Mouse (Mus musculus) cerebellum, adult 8-10 months (tissue): ENCODE results near the gene Igf1r.
"Not testable (repeated sequence)": the region's sequence is repeated elsewhere in the genome, so short reads cannot be mapped to it uniquely, and the experiment has no call there.

Experiments used
- DNase-seq: peaks from one replicate; pipeline ENCODE4 v3.0.0; 2022

Gene Igf1r

GRCm38 (mm10) chr7:68241205-68241604 lies 288.6 kb downstream of the Igf1r start:
- no peak for DNase-seq

- DNase-seq = no peak
These were observed 293.1 kb downstream of the Igf1r start for GRCm38 (mm10) chr7:68245681-68246080.

- DNase-seq = no peak
These were observed 293.6 kb downstream of the Igf1r start for GRCm38 (mm10) chr7:68246249-68246648.

DNA sequence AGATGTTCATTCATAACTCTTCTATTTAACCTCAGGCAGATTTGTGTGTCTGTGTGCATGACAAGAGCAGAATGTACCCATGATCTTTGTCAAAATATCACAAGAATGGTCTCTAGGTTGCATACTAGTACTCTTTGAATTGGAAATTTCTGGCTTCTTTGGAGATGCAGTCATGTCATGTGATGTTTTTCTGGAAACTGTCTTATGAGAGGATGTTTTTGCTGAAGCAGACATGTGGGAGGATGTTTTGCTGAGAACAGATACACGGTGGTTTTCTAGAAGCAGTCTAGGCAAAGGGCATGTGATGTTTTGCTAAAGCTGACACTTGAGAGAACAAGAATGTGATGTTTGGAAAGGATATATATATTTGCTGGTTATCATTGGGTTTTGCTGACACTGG lies 297.8 kb downstream of the Igf1r start:
- DNase-seq = no peak

- no peak for DNase-seq
These were observed 298.3 kb downstream of the Igf1r start for GRCm38 (mm10) chr7:68250902-68251301.

- DNase-seq = no peak
These were observed 305.1 kb downstream of the Igf1r start for GRCm38 (mm10) chr7:68257767-68258166.

DNA sequence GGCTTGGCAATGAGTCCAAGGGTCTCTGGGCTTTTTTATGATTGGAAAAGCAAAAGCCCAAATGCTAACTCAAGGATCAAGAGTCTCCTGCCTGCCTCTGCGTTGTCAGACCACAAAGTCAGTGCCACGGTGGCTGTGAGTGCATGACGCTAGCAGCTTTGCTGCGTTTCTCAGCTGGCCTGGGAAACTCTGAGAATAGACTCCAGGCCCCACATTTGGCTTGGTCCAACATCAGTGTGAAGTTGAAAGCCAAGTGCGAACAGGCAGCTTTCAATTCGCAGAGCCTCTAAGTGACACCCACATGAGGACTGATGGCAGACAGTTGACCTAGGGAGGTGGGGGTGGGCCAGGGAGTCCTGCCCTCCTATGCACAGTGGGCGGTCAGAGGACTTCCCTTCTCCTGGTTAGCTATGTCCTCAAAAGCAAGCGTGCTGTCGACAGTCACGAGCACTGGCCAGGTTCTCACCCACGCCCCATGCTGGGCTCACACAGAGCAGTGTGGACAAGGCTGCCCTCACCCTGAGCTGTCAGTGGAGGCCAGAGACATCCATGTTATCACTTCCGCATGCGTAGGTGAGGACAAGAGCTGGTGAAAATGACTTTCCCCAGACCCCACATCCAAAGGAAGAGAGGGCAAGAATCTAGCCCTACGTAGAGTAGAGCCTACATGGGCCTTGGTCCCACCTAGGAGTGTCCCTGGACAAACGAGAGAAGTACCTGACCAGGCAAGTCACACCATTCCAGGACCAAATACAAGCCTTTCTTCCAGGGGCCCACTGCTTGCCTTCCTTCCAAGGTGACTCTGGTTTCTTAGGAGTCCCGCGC lies 305.9 kb downstream of the Igf1r start:
- DNase-seq = no peak

- no peak for DNase-seq
These were observed 307.0 kb downstream of the Igf1r start for GRCm38 (mm10) chr7:68259523-68260081.

DNA sequence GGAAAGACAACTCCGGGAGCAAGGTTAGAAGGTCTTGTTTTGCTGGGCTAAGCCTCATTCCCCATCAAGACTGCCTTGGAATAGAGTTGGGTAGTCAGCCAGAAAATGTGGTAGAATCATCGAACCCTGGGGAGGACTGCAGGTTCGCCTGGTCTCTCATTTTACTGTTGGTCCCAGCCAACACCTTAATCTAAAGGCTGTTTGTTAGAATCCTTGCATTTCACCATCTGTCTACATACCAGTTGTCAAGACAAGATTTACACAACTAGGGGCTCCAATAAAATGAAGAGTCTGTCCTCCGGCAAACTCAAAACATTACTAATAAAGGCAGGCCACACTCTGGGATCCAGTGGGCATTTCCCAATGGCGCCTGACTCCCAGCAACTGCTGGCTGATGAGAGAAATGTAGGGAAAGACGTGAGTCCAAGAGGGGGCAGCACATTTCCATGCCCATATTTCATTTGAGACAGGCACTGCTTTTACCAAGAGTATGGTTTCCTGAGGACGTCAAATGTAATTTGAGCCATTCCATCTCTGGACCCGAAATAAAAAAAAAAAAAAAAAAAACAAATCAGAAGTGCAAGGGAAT lies 310.1 kb downstream of the Igf1r start:
- no peak for DNase-seq

DNA sequence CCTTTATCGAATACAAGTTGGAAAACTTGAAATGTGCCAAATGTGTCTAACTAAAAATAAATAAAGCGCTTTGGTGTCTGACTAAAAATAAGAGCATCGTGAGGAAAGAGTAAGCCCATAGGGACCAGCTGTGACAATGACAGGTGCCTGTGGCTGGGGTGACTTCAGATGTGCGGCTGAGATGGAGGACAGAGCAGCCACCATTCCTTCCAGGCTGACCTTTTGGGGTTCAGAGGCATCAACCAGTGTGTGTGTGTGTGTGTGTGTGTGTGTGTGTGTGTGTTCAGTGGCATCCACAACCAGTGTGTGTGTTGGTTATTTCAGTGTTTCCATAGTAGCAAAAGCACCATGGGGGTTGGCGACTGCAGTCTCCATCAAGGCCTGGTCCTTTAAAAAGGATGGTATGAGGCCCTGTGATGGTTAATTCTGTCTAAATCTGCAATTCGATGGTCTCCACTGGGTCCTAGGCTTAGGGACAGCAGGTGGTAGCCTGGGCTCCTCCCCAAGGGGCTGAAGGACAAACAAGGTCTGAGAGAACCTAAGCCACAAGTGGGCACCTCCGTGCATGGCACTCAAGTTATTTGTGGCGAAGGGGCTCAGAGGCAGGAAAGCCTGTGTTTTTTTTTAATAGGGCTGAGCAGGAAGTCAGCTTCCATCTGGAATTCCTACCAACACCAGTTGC lies 310.9 kb downstream of the Igf1r start:
- DNase-seq = no peak

DNA sequence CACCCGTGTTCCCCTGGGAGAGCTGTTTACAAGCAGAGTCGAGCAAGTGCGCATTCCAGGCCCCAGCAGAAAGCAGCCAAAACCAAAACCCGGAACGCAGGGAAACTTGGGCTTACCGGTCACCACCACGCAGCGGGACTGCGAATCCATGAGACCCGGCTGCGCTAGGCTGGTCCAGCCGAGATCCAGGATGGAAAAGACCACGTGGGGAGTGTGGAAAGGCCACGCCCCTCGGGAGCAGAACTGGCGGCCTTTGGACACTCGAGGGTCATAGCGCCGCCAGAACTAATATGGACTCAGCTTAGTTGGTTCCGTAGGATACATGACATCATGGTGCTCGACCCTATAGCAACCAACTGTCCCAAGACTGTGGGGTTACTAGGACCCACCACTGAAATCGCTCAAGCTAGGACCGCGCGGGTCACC lies 311.4 kb downstream of the Igf1r start, which contains the start of gene Pgpep1l:
Gene Pgpep1l, minus strand, starts transcription at position 206 of the 426 bp plus-strand sequence.
- no peak for DNase-seq

DNA sequence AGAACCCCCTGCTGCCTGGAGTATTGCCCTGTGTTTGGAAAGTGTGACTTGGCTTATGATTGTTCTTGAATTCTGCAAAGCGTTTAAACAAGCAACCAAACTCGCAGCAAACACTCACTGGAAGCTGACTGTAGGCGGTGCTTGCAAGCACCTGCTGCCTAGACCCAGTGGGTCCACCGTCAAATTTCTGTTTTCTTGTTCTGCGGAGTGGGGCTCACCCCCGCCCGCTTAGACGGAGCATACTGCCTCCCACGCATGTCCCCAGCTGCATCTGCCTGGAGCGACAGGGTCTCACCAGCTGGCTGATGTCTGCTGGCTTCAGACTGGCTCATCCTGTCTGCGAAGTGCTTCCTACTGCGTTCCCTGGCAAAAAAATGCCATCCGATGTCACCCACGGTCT lies 311.9 kb downstream of the Igf1r start:
- no peak for DNase-seq

DNA sequence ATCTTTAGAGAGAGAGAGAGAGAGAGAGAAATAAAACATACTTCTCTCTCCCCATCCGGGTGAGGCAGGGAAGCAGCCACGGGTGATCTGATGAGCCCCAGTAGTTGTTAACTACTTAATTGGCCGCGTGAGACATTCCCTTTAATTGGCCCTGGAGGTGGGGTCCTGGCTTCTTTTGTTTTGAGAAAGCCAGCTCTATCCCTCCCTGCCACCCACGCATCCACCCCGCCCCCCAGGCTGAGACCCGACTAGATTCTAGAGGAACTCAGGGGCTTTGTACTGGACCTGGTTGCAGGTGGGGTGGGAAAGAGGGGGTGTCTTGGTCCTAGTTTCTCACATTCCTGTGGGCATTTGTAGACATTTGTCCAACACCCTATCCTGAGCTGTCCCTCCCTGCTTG lies 312.8 kb downstream of the Igf1r start:
- DNase-seq = no peak

GRCm38 (mm10) chr7:68266691-68267090 lies 314.1 kb downstream of the Igf1r start:
- no peak for DNase-seq

GRCm38 (mm10) chr7:68270551-68270950 lies 317.9 kb downstream of the Igf1r start:
- no peak for DNase-seq

DNA sequence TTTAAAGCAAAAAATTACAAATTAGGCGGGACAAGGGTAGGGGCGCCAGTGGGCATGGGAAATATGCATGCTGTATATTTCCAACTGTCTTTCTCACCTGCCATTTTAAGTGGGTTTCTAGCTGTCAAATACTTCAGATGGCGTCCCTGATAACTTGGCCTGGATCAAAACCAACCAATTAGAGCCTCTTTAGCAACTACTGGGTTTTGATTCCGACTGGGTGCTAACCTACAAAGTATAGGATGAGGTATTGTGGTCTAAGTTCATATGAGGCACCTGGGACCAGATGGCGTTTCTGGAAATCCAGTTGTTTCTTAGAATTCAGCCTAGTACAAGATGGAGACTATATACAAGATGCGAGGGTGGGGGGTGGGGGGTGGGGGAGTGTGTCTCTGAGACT lies 319.2 kb downstream of the Igf1r start:
- no peak for DNase-seq

DNA sequence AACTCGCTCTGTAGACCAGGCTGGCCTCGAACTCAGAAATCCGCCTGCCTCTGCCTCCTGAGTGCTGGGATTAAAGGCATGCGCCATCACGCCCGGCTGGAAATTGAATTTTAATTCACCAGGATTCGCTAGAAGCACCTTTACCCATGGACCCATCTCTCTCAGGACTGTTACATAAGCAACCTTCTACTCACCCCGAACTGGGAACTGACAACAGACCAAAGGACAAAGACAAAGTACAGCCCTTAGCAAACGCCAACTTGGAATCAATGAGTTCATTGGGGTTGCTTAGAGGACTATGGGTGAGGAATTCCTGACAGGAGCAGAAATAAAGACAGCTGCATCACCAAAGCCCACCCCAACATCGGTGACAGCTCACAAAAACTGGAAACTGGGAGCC lies 320.0 kb downstream of the Igf1r start:
- DNase-seq = no peak

DNA sequence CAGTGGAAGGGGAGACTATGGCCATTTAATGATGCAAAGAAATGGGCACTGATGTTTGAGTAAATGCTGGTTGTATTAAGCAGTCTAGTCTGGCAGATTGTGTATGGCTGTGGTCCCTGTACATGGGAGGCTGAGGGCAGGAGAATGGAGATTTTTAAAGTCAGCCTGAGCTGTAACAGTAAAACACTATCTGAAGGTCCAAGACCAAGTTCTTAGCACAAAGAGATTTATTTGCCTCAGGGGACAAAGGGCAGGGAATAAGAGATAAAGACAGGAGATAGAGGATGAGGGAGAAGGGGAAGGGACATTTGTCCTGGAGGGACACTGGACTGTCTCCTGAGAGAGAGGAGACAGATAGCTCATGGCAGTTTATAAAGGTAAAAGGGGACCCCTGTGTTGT lies 320.9 kb downstream of the Igf1r start, which contains the start of gene Fam169b:
Gene Fam169b, plus strand, starts transcription at position 325 of the 400 bp plus-strand sequence.
- DNase-seq = no peak

DNA sequence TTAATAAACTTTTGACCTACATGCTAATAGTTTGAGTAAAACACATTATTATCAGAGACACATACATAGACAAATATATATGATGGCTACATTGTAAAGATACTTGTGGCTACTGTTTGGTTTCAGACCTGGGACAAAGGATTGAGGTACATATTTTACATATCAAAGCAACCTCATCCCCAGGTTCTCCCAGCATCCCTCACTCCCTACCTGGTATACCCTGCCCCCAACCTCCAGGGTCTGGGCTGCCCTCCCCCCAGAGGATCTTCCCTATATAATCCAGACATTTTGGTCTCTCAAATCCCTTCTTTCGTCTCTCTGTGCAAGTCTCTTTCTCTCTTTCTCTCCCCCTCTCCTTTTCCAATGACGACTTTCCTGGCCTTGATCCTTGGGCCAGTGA lies 321.6 kb downstream of the Igf1r start:
- no peak for DNase-seq

DNA sequence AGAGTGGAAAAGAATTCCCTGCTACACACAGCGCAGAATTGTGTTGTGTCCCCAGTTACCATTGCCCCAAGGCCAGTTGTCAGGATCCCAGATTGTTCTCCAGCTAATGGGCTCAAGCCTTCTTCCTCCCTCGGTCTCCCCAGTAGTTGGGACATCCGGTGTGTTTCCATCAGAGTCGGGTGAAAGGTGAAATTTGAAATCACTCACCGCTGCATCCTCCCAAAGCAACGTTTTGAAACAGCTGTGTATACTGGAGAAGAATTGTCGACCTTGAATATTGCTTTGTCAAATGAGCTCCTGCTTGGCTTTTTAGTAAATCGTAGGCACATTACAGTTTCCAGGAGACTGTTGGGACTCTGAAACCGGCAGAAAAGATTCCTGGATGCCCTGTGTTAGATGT lies 322.3 kb downstream of the Igf1r start:
- no peak for DNase-seq

GRCm38 (mm10) chr7:68275445-68275837 lies 322.8 kb downstream of the Igf1r start:
- DNase-seq = not testable (repeated sequence)

GRCm38 (mm10) chr7:68275838-68276731 lies 323.5 kb downstream of the Igf1r start:
- no peak for DNase-seq
